In the genomic region with DNA sequence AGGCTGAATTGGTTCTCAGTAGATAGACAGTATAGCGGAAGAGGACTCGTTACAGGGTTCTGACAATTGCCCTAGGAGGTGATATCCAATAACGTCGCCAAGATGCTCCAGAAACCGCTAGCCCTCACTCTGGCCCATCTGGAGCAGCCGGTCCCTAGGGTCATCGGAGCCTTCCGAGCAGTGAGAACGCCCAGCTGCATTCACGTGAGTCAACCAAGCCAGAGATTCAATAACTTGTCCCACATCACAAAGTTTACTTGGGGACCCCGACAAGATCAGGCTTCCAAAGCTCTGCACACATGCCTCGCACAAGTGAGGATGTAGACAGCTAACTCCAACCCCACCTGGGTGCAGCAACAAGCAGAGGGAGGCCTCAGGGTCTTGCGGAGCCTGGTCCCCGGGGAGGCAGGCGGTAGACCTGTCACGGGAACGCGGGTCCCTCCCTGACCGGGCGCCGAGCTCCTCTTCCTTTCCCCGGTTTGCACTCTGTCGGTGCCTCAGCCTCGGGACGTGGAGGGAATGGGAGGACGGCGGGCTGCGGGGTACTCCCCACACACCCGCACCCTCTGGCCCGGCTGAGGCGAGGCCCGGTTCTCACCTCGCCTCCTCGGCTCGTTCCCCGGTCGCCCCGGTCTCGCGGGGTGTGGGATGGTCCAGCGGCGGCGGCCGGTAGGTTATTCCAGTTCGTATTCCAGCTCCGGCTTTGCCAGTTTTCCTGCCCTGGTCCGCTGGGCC, we compare ENCODE assay signal across 8 mouse cellular contexts. TPM values are rescaled to one million over a fixed set of nuclear protein-coding genes. Genes with fewer than 3 reads are reported as not detected.
DNase-seq lines count a peak whose midpoint lies in the region; ATAC-seq and TF ChIP-seq lines count a peak whose summit lies in the region.

No protein-coding gene starts in this region.

- TF ChIP-seq POLR2A in heart, adult 2 months (IDR thresholded peaks at IDR 0.05; ENCODE audit: insufficient read depth, low read depth, low read length): no peak; the same call in 1 of the 2 replicates
- no peak; the same call in 1 of the 2 replicates for TF ChIP-seq POLR2A in CH12.LX (IDR thresholded peaks at IDR 0.05; ENCODE audit: low read depth, low read length)

- no peak for TF ChIP-seq CTCF in heart, adult 2 months (IDR thresholded peaks at IDR 0.05)
- no peak for TF ChIP-seq CTCF in CH12.LX (conservative IDR thresholded peaks at IDR 0.05 in 1 of 2, IDR thresholded peaks at IDR 0.05 in 1 of 2; ENCODE audit: low read depth in 2 of 2, low read length in 2 of 2)

- TF ChIP-seq EP300 in heart, adult 2 months (IDR thresholded peaks at IDR 0.05; ENCODE audit: insufficient read depth, low read depth, low read length): 0 out of 2 replicates have a peak, but pooled peaks have one; percentile 14
- TF ChIP-seq EP300 in CH12.LX (IDR thresholded peaks at IDR 0.05; ENCODE audit: low read length): no peak

- peaks cover 2% of the 10 kb centered on the region; the same call in 1 of the 2 replicates for H3K36me3 ChIP-seq in heart, adult 2 months (ENCODE audit: control insufficient read depth, insufficient read depth, low read length)
- H3K36me3 ChIP-seq in CH12.LX (replicated peaks in 1 of 2; ENCODE audit: control insufficient read depth in 1 of 2, insufficient read depth in 1 of 2, low read length in 1 of 2): peaks cover 10 to 46% of the 10 kb centered on the region in 2 experiments
- H3K36me3 ChIP-seq in erythroblast, embryonic 14.5 days (ENCODE audit: control insufficient read depth): peaks cover 12% of the 10 kb centered on the region
- no peaks in the 10 kb centered on the region for H3K36me3 ChIP-seq in limb, embryonic 11.5 days (ENCODE audit: control insufficient read depth, insufficient read depth, low read length)
- no peaks in the 10 kb centered on the region for H3K36me3 ChIP-seq in neural tube, embryonic 14.5 days (ENCODE audit: control insufficient read depth, insufficient read depth, low read length)

- intact Hi-C loops in heart, adult 2 months (cut with DNase I): loop anchor here (1.0 to 2.0 kb wide), 4 partner anchors 21 to 131 kb away; a partner anchor contains a TSS

- no peak for DNase-seq in heart, adult 2 months
- no peak for DNase-seq in heart, postnatal 4 days
- DNase-seq in CH12.LX (ENCODE audit: extremely low read depth): peak; percentile 40
- no peak for DNase-seq in limb, embryonic 11.5 days (ENCODE audit: low spot score)
- no peak for DNase-seq in left cerebral cortex, adult 9 months (ENCODE audit: low spot score in 2 of 2)
- no peak for DNase-seq in thymus, postnatal 4 days

- peak overlapping the region; percentile 85 for H3K27ac ChIP-seq in heart, adult 2 months
- peak overlapping the region; percentile 27 for H3K27ac ChIP-seq in CH12.LX (ENCODE audit: insufficient read depth, low read depth)
- peak overlapping the region; percentile 21; the same call in 1 of the 2 replicates for H3K27ac ChIP-seq in limb, embryonic 11.5 days (replicated peaks; ENCODE audit: low read depth, low read length)
- peak overlapping the region; percentile 75 for H3K27ac ChIP-seq in neural tube, embryonic 14.5 days (ENCODE audit: low read depth, low read length)

- under 1% methylated on average over 47 of the region's 47 CpGs for WGBS in heart, adult 2 months
- WGBS in limb, embryonic 11.5 days: under 1% methylated on average over 47 of the region's 47 CpGs
- WGBS in neural tube, embryonic 14.5 days: under 1% methylated on average over 47 of the region's 47 CpGs

- H3K79me2 ChIP-seq in heart, adult 2 months (replicated peaks; ENCODE audit: control insufficient read depth, insufficient read depth, low read length): 0 out of 2 replicates have a peak, but pooled peaks cover 2% of the 10 kb centered on the region
- H3K79me2 ChIP-seq in CH12.LX (replicated peaks; ENCODE audit: control insufficient read depth, extremely low read depth, insufficient read depth, poor library complexity, severe bottlenecking): peaks cover 45% of the 10 kb centered on the region

- TF ChIP-seq RAD21 in CH12.LX (IDR thresholded peaks at IDR 0.05; ENCODE audit: low read depth, low read length): no peak

- H3K4me1 ChIP-seq in heart, adult 2 months (ENCODE audit: control insufficient read depth, insufficient read depth, low read length): peaks cover 6% of the 10 kb centered on the region
- peaks cover 6 to 17% of the 10 kb centered on the region in 2 experiments; a peak in 3 of 4 replicates for H3K4me1 ChIP-seq in CH12.LX (ENCODE audit: control insufficient read depth in 1 of 2, insufficient read depth in 2 of 2)
- peaks cover 33% of the 10 kb centered on the region for H3K4me1 ChIP-seq in erythroblast, embryonic 14.5 days (ENCODE audit: control insufficient read depth)
- no peaks in the 10 kb centered on the region for H3K4me1 ChIP-seq in limb, embryonic 11.5 days (ENCODE audit: control insufficient read depth, insufficient read depth, low read length)
- H3K4me1 ChIP-seq in neural tube, embryonic 14.5 days (ENCODE audit: control insufficient read depth, insufficient read depth, low read length): peaks cover 17% of the 10 kb centered on the region

- dilution Hi-C loops in CH12.LX (cut with MboI; ENCODE audit: extremely low pct_ligation_motif_present, extremely low pct_unique_long_range_greater_than_20kb, low sequenced_read_pairs): no loop called here

- H3K4me2 ChIP-seq in CH12.LX (ENCODE audit: insufficient read depth, low read depth, poor library complexity, severe bottlenecking): peak overlapping the region; percentile 66
- H3K4me2 ChIP-seq in limb, embryonic 11.5 days (ENCODE audit: low read depth, severe bottlenecking): peak overlapping the region; percentile 54
- H3K4me2 ChIP-seq in neural tube, embryonic 14.5 days (ENCODE audit: low read depth, low read length): peak overlapping the region; percentile 81

- in situ Hi-C loops in CH12.LX (cut with MboI; ENCODE audit: low pct_ligation_motif_present, low pct_unique_long_range_greater_than_20kb, low sequenced_read_pairs): loop anchor here (25.0 kb wide), 1 partner anchor 327 kb away; no protein-coding TSS in a partner anchor

- H3K9me3 ChIP-seq in CH12.LX (replicated peaks; ENCODE audit: low read length): no peaks in the 10 kb centered on the region
- H3K9me3 ChIP-seq in erythroblast, embryonic 14.5 days (ENCODE audit: control insufficient read depth, low read length): no peaks in the 10 kb centered on the region
- no peaks in the 10 kb centered on the region for H3K9me3 ChIP-seq in limb, embryonic 11.5 days (ENCODE audit: control insufficient read depth, low read length)
- no peaks in the 10 kb centered on the region for H3K9me3 ChIP-seq in neural tube, embryonic 14.5 days (ENCODE audit: control insufficient read depth, low read length)

- peak; percentile 77 for ATAC-seq in limb, embryonic 11.5 days (ENCODE audit: insufficient number of reproducible peaks, low FRiP score, low TSS enrichment, low read depth)
- peak; percentile 86 for ATAC-seq in neural tube, embryonic 14.5 days (ENCODE audit: low read depth)

- H3K4me3 ChIP-seq in heart, adult 2 months: peak overlapping the region; percentile 95
- peak overlapping the region; percentile 89 to 94 (median 92) for H3K4me3 ChIP-seq in CH12.LX (replicated peaks in 1 of 3; ENCODE audit: low read depth in 2 of 3, low read length in 2 of 3, poor library complexity in 1 of 3)
- H3K4me3 ChIP-seq in erythroblast, embryonic 14.5 days (replicated peaks): peak overlapping the region; percentile 93
- H3K4me3 ChIP-seq in limb, embryonic 11.5 days (ENCODE audit: low read depth, low read length): peak overlapping the region; percentile 76
- H3K4me3 ChIP-seq in neural tube, embryonic 14.5 days (ENCODE audit: low read depth, low read length): peak overlapping the region; percentile 82

- H3K27me3 ChIP-seq in heart, adult 2 months (ENCODE audit: control insufficient read depth, insufficient read depth, low read length): no peaks in the 10 kb centered on the region
- no peaks in the 10 kb centered on the region for H3K27me3 ChIP-seq in CH12.LX (replicated peaks)
- H3K27me3 ChIP-seq in erythroblast, embryonic 14.5 days (ENCODE audit: control insufficient read depth): no peaks in the 10 kb centered on the region
- no peaks in the 10 kb centered on the region for H3K27me3 ChIP-seq in limb, embryonic 11.5 days (ENCODE audit: control insufficient read depth, insufficient read depth, low read length)
- no peaks in the 10 kb centered on the region for H3K27me3 ChIP-seq in neural tube, embryonic 14.5 days (ENCODE audit: control insufficient read depth, insufficient read depth, low read length)

- peak overlapping the region; percentile 92 for H3K9ac ChIP-seq in heart, adult 2 months (ENCODE audit: low read depth, low read length)
- H3K9ac ChIP-seq in CH12.LX (ENCODE audit: insufficient read depth, low read depth): peak overlapping the region; percentile 76
- H3K9ac ChIP-seq in limb, embryonic 11.5 days (ENCODE audit: low read length): peak overlapping the region; percentile 87
- H3K9ac ChIP-seq in neural tube, embryonic 14.5 days (replicated peaks; ENCODE audit: low read depth, low read length): peak overlapping the region; percentile 80

RNA-seq across cellular contexts. Expression of a gene that starts 0.4 kb away (rescaled TPM):
- total RNA-seq in heart, adult 2 months (2021): 10 to 100 TPM; 42.4 to 50.6 TPM
- polyA plus RNA-seq in heart, adult 2 months (2012; rRNA removed): 15.2 and 26.8 TPM in 2 replicates
- 10 to 100 TPM; 36.6 to 40.2 TPM for total RNA-seq in heart, postnatal 4 days (2021)
- total RNA-seq in CH12.LX (2012; rRNA removed) (37.7 and 44.1 TPM in 2 replicates), CH12.LX (2014; rRNA removed) (57.9 and 69.8 TPM in 2 replicates)
- polyA plus RNA-seq in CH12.LX (2012; ENCODE audit: insufficient read length, low read depth): 77.5 and 83.6 TPM in 2 replicates
- 0.90 and 1.6 TPM in 2 replicates for polyA plus RNA-seq in erythroblast, embryonic 14.5 days (2012)
- 41.8 and 42.9 TPM in 2 replicates for polyA plus RNA-seq in limb, embryonic 11.5 days (2014; fragmentation: Nextera tagmentation; extraction: Ambion mirVana)
- polyA plus RNA-seq in neural tube, embryonic 14.5 days (2014; fragmentation: Nextera tagmentation; extraction: Ambion mirVana): 40.5 and 40.6 TPM in 2 replicates

RNA-seq across cellular contexts. Expression of a gene that starts 0.5 kb away (rescaled TPM):
- total RNA-seq in heart, adult 2 months (2021): 10 to 100 TPM; 32.5 to 39.0 TPM
- 19.3 and 30.8 TPM in 2 replicates for polyA plus RNA-seq in heart, adult 2 months (2012; rRNA removed)
- 10 to 100 TPM; 42.4 to 43.7 TPM for total RNA-seq in heart, postnatal 4 days (2021)
- total RNA-seq in CH12.LX (2012; rRNA removed) (79.8 and 89.1 TPM in 2 replicates), CH12.LX (2014; rRNA removed) (117 and 119 TPM in 2 replicates)
- polyA plus RNA-seq in CH12.LX (2012; ENCODE audit: insufficient read length, low read depth): 159 and 193 TPM in 2 replicates
- polyA plus RNA-seq in erythroblast, embryonic 14.5 days (2012): 0.22 and 0.28 TPM in 2 replicates
- polyA plus RNA-seq in limb, embryonic 11.5 days (2014; fragmentation: Nextera tagmentation; extraction: Ambion mirVana): 137 and 144 TPM in 2 replicates
- 90.8 and 95.5 TPM in 2 replicates for polyA plus RNA-seq in neural tube, embryonic 14.5 days (2014; fragmentation: Nextera tagmentation; extraction: Ambion mirVana)

RNA-seq across cellular contexts. Expression of a gene that starts 30.5 kb away (rescaled TPM):
- total RNA-seq in heart, adult 2 months (2021): 10 to 100 TPM; 12.6 to 13.5 TPM
- 28.4 and 30.5 TPM in 2 replicates for polyA plus RNA-seq in heart, adult 2 months (2012; rRNA removed)
- 10 to 100 TPM; 22.8 to 25.9 TPM for total RNA-seq in heart, postnatal 4 days (2021)
- total RNA-seq in CH12.LX (2012; rRNA removed) (64.8 and 126 TPM in 2 replicates), CH12.LX (2014; rRNA removed) (105 and 106 TPM in 2 replicates)
- polyA plus RNA-seq in CH12.LX (2012; ENCODE audit: insufficient read length, low read depth): 55.1 and 62.2 TPM in 2 replicates
- 4.9 and 5.7 TPM in 2 replicates for polyA plus RNA-seq in erythroblast, embryonic 14.5 days (2012)
- polyA plus RNA-seq in limb, embryonic 11.5 days (2014; fragmentation: Nextera tagmentation; extraction: Ambion mirVana): 61.6 and 63.0 TPM in 2 replicates
- 26.8 and 34.8 TPM in 2 replicates for polyA plus RNA-seq in neural tube, embryonic 14.5 days (2014; fragmentation: Nextera tagmentation; extraction: Ambion mirVana)

Comparison
In these comparisons a context has a peak if more than half of its experiments do, and no peak if none do; other contexts are left out.
1. H3K27ac ChIP-seq: peak in every context shown above with its lines; median percentile 85 in heart, adult 2 months; 75 in neural tube, embryonic 14.5 days; 27 in CH12.LX; 21 in limb, embryonic 11.5 days.
2. RNA of a gene that starts 0.5 kb away (polyA plus RNA-seq): 159 to 193 TPM in CH12.LX, 137 to 144 TPM in limb, embryonic 11.5 days, 90.8 to 95.5 TPM in neural tube, embryonic 14.5 days and 19.3 to 30.8 TPM in heart, adult 2 months; 0.22 to 0.28 TPM in erythroblast, embryonic 14.5 days; every median in the first group is over 10 times any median in the second.
3. Peak in every context shown above with its lines, with median percentiles within 50 percentile points of each other: H3K4me3 ChIP-seq, H3K9ac ChIP-seq and H3K4me2 ChIP-seq.